16 mouse cellular contexts compared by ENCODE assay signal in genomic region chr6:83145805-83146204, GRCm38 (mm10). TPM values are rescaled to one million over a fixed set of nuclear protein-coding genes. Genes with fewer than 3 reads are reported as not detected.
DNase-seq lines count a peak whose midpoint lies in the region; ATAC-seq and TF ChIP-seq lines count a peak whose summit lies in the region.
"Had no signal": no experiment of that assay in that cellular context is flagged by ENCODE, and none has a peak within 500 bp of the region (broad histone marks: within the 10 kb centered on the region; RNA-seq: fewer than 3 reads in every experiment).

No protein-coding gene starts in this region.

- 55% methylated on average over 9 of the region's 9 CpGs for WGBS in heart, embryonic 14.5 days
- WGBS in liver, adult 2 months: 75% methylated on average over 9 of the region's 9 CpGs
- 79% methylated on average over 9 of the region's 9 CpGs for WGBS in embryonic facial prominence, embryonic 12.5 days
- WGBS in limb, embryonic 15.5 days: 48% methylated on average over 9 of the region's 9 CpGs
- WGBS in hindbrain, embryonic 13.5 days: 77% methylated on average over 9 of the region's 9 CpGs

- peak overlapping the region; percentile 34 to 48 for H3K27ac ChIP-seq in heart, embryonic 14.5 days (replicated peaks in 1 of 2; ENCODE audit: control insufficient read depth in 1 of 2, insufficient read depth in 1 of 2, low read depth in 2 of 2, low read length in 2 of 2)
- no peak overlapping the region; the same call in 1 of the 2 replicates for H3K27ac ChIP-seq in liver, adult 2 months (replicated peaks; ENCODE audit: insufficient read depth, low read depth, low read length)
- no peak overlapping the region for H3K27ac ChIP-seq in embryonic facial prominence, embryonic 12.5 days
- H3K27ac ChIP-seq in limb, embryonic 15.5 days: peak overlapping the region; percentile 3; the same call in 1 of the 2 replicates
- no peak overlapping the region for H3K27ac ChIP-seq in hindbrain, embryonic 13.5 days
- H3K27ac ChIP-seq: intestine, embryonic 15.5 days; neural tube, embryonic 13.5 days; stomach, embryonic 15.5 days had no signal

- no peaks in the 10 kb centered on the region for H3K79me2 ChIP-seq in liver, adult 2 months (ENCODE audit: control insufficient read depth, insufficient read depth, low read length)

- intact Hi-C loops in heart, postnatal 36 days (cut with DNase I): no loop called here

- TF ChIP-seq POLR2A in liver, adult 2 months (IDR thresholded peaks at IDR 0.05; ENCODE audit: extremely low read depth, insufficient read depth, low read length): no peak

- no peak overlapping the region for H3K4me3 ChIP-seq in heart, embryonic 14.5 days (ENCODE audit: control insufficient read depth in 1 of 2, insufficient read depth in 1 of 2, low read depth in 1 of 2, low read length in 2 of 2)
- peak overlapping the region; percentile 45; the same call in 1 of the 2 replicates for H3K4me3 ChIP-seq in liver, adult 2 months (ENCODE audit: insufficient read depth, low read depth, low read length)
- H3K4me3 ChIP-seq in embryonic facial prominence, embryonic 12.5 days: no peak overlapping the region
- H3K4me3 ChIP-seq in limb, embryonic 15.5 days: no peak overlapping the region
- H3K4me3 ChIP-seq in hindbrain, embryonic 13.5 days: no peak overlapping the region
- H3K4me3 ChIP-seq: erythroblast, embryonic 14.5 days; intestine, embryonic 15.5 days; neural tube, embryonic 13.5 days; stomach, embryonic 15.5 days had no signal

- peaks cover 14 to 16% of the 10 kb centered on the region in 2 experiments for H3K4me1 ChIP-seq in heart, embryonic 14.5 days (ENCODE audit: control insufficient read depth in 2 of 2, insufficient read depth in 2 of 2, low read length in 2 of 2)
- H3K4me1 ChIP-seq in liver, adult 2 months (ENCODE audit: control insufficient read depth, insufficient read depth, low read length): no peaks in the 10 kb centered on the region
- H3K4me1 ChIP-seq in embryonic facial prominence, embryonic 12.5 days: peaks cover 18% of the 10 kb centered on the region
- H3K4me1 ChIP-seq in limb, embryonic 15.5 days: peaks cover 31% of the 10 kb centered on the region
- H3K4me1 ChIP-seq in hindbrain, embryonic 13.5 days (replicated peaks): peaks cover 17% of the 10 kb centered on the region

- H3K36me3 ChIP-seq in heart, embryonic 14.5 days (ENCODE audit: control insufficient read depth, insufficient read depth, low read length): peaks cover 41% of the 10 kb centered on the region
- no peaks in the 10 kb centered on the region for H3K36me3 ChIP-seq in liver, adult 2 months (ENCODE audit: control insufficient read depth, insufficient read depth, low read length)
- peaks cover 46% of the 10 kb centered on the region for H3K36me3 ChIP-seq in embryonic facial prominence, embryonic 12.5 days
- peaks cover 55% of the 10 kb centered on the region for H3K36me3 ChIP-seq in limb, embryonic 15.5 days
- peaks cover 26% of the 10 kb centered on the region for H3K36me3 ChIP-seq in hindbrain, embryonic 13.5 days

- no peak overlapping the region for H3K4me2 ChIP-seq in heart, embryonic 14.5 days (ENCODE audit: low read length)
- no peak overlapping the region for H3K4me2 ChIP-seq in embryonic facial prominence, embryonic 12.5 days (replicated peaks)
- no peak overlapping the region for H3K4me2 ChIP-seq in limb, embryonic 15.5 days
- H3K4me2 ChIP-seq in hindbrain, embryonic 13.5 days: no peak overlapping the region
- H3K4me2 ChIP-seq: intestine, embryonic 15.5 days; neural tube, embryonic 13.5 days; stomach, embryonic 15.5 days had no signal

- TF ChIP-seq CTCF in liver, adult 2 months (IDR thresholded peaks at IDR 0.05; ENCODE audit: low read depth, low read length): no peak

- H3K27me3 ChIP-seq in heart, embryonic 14.5 days (ENCODE audit: control insufficient read depth, insufficient read depth, low read length): no peaks in the 10 kb centered on the region
- no peaks in the 10 kb centered on the region for H3K27me3 ChIP-seq in liver, adult 2 months (ENCODE audit: control insufficient read depth, insufficient read depth, low read length)
- H3K27me3 ChIP-seq in embryonic facial prominence, embryonic 12.5 days: 0 out of 2 replicates have a peak, but pooled peaks cover 5% of the 10 kb centered on the region
- H3K27me3 ChIP-seq in limb, embryonic 15.5 days: no peaks in the 10 kb centered on the region
- no peaks in the 10 kb centered on the region for H3K27me3 ChIP-seq in hindbrain, embryonic 13.5 days
- H3K27me3 ChIP-seq: intestine, embryonic 15.5 days; neural tube, embryonic 13.5 days; stomach, embryonic 15.5 days had no signal

- no peak for DNase-seq in heart, postnatal 36 days
- no peak for DNase-seq in liver, adult 2 months (ENCODE audit: extremely low read depth, low read depth, low spot score)
- no peak for DNase-seq in liver
- DNase-seq in Muller cell, postnatal 12 days (ENCODE audit: inconsistent ontology term): no peak
- DNase-seq: cerebellum, adult 11 months; kidney, postnatal 4 days; thymus, postnatal 4 days had no signal

- H3K9ac ChIP-seq in heart, embryonic 14.5 days (ENCODE audit: low read length): no peak overlapping the region
- H3K9ac ChIP-seq in liver, adult 2 months (ENCODE audit: low read depth, low read length): peak overlapping the region; percentile 23; the same call in 1 of the 2 replicates
- H3K9ac ChIP-seq in embryonic facial prominence, embryonic 12.5 days: 0 out of 2 replicates have a peak overlapping the region, but pooled peaks have one; percentile 17
- H3K9ac ChIP-seq in limb, embryonic 15.5 days: no peak overlapping the region
- H3K9ac ChIP-seq in hindbrain, embryonic 13.5 days: no peak overlapping the region
- H3K9ac ChIP-seq: intestine, embryonic 15.5 days; neural tube, embryonic 13.5 days; stomach, embryonic 15.5 days had no signal

- no peak for ATAC-seq in heart, embryonic 14.5 days (ENCODE audit: insufficient number of reproducible peaks, insufficient read depth, low FRiP score, low read depth)
- ATAC-seq in embryonic facial prominence, embryonic 12.5 days (ENCODE audit: insufficient number of reproducible peaks, insufficient read depth, low FRiP score, low TSS enrichment): no peak
- ATAC-seq in limb, embryonic 15.5 days (ENCODE audit: insufficient number of reproducible peaks, low FRiP score, low TSS enrichment, low read depth): no peak
- ATAC-seq in hindbrain, embryonic 13.5 days (ENCODE audit: low FRiP score): no peak
- ATAC-seq: intestine, embryonic 15.5 days had no signal

- H3K9me3 ChIP-seq in heart, embryonic 14.5 days (ENCODE audit: control insufficient read depth, low read length): no peaks in the 10 kb centered on the region
- no peaks in the 10 kb centered on the region for H3K9me3 ChIP-seq in embryonic facial prominence, embryonic 12.5 days
- H3K9me3 ChIP-seq in limb, embryonic 15.5 days: no peaks in the 10 kb centered on the region
- H3K9me3 ChIP-seq in hindbrain, embryonic 13.5 days: no peaks in the 10 kb centered on the region
- H3K9me3 ChIP-seq: intestine, embryonic 15.5 days; neural tube, embryonic 13.5 days; stomach, embryonic 15.5 days had no signal

RNA-seq across cellular contexts. Expression of gene Wdr54, which starts 10.4 kb away (rescaled TPM):
- polyA plus RNA-seq in heart, embryonic 14.5 days (2014; fragmentation: Nextera tagmentation; extraction: Ambion mirVana): 6.0 and 6.2 TPM in 2 replicates
- 1 to 10 TPM; 1.4 to 1.5 TPM for total RNA-seq in heart, postnatal 36 days (2021)
- total RNA-seq in liver, adult 2 months (2014; rRNA removed): 0.13 and 0.28 TPM in 2 replicates
- 1.7 and 2.4 TPM in 2 replicates for polyA plus RNA-seq in liver, adult 2 months (2012; rRNA removed)
- polyA plus RNA-seq in embryonic facial prominence, embryonic 12.5 days (2016; fragmentation: Nextera tagmentation; extraction: Ambion mirVana): 10.0 and 11.3 TPM in 2 replicates
- 4.8 and 5.4 TPM in 2 replicates for polyA plus RNA-seq in limb, embryonic 15.5 days (2015; fragmentation: Nextera tagmentation; extraction: Ambion mirVana)
- 15.2 and 15.5 TPM in 2 replicates for polyA plus RNA-seq in hindbrain, embryonic 13.5 days (2015; fragmentation: Nextera tagmentation; extraction: Ambion mirVana)

RNA-seq across cellular contexts. Expression of gene 1700003E16Rik, which starts 10.4 kb away (rescaled TPM):
- polyA plus RNA-seq in heart, embryonic 14.5 days (2014; fragmentation: Nextera tagmentation; extraction: Ambion mirVana): 0.31 and 0.43 TPM in 2 replicates
- total RNA-seq in heart, postnatal 36 days (2021): under 1 TPM; 0.16 to 0.39 TPM
- 0.09 and 0.13 TPM in 2 replicates for total RNA-seq in liver, adult 2 months (2014; rRNA removed)
- 0.22 and 0.29 TPM in 2 replicates for polyA plus RNA-seq in liver, adult 2 months (2012; rRNA removed)
- polyA plus RNA-seq in embryonic facial prominence, embryonic 12.5 days (2016; fragmentation: Nextera tagmentation; extraction: Ambion mirVana): 2.8 and 2.9 TPM in 2 replicates
- polyA plus RNA-seq in limb, embryonic 15.5 days (2015; fragmentation: Nextera tagmentation; extraction: Ambion mirVana): 3.1 and 3.4 TPM in 2 replicates
- 4.3 and 6.0 TPM in 2 replicates for polyA plus RNA-seq in hindbrain, embryonic 13.5 days (2015; fragmentation: Nextera tagmentation; extraction: Ambion mirVana)
- total RNA-seq: megakaryocyte progenitor cell, adult 5-6 weeks had no signal
- polyA plus RNA-seq: erythroblast, embryonic 14.5 days had no signal

RNA-seq across cellular contexts. Expression of gene Rtkn, which starts 10.5 kb away (rescaled TPM):
- 9.9 and 11.6 TPM in 2 replicates for polyA plus RNA-seq in heart, embryonic 14.5 days (2014; fragmentation: Nextera tagmentation; extraction: Ambion mirVana)
- total RNA-seq in heart, postnatal 36 days (2021): 1 to 10 TPM; 4.6 to 5.5 TPM
- 4.7 and 6.9 TPM in 2 replicates for total RNA-seq in liver, adult 2 months (2014; rRNA removed)
- 12.2 and 17.4 TPM in 2 replicates for polyA plus RNA-seq in liver, adult 2 months (2012; rRNA removed)
- 51.3 and 54.6 TPM in 2 replicates for polyA plus RNA-seq in embryonic facial prominence, embryonic 12.5 days (2016; fragmentation: Nextera tagmentation; extraction: Ambion mirVana)
- polyA plus RNA-seq in limb, embryonic 15.5 days (2015; fragmentation: Nextera tagmentation; extraction: Ambion mirVana): 76.7 and 79.5 TPM in 2 replicates
- 15.9 and 16.6 TPM in 2 replicates for polyA plus RNA-seq in hindbrain, embryonic 13.5 days (2015; fragmentation: Nextera tagmentation; extraction: Ambion mirVana)

RNA-seq across cellular contexts. Expression of gene Dctn1, which starts 19.9 kb away (rescaled TPM):
- polyA plus RNA-seq in heart, embryonic 14.5 days (2014; fragmentation: Nextera tagmentation; extraction: Ambion mirVana): 53.1 and 60.2 TPM in 2 replicates
- 100 to 1,000 TPM; 137 to 139 TPM for total RNA-seq in heart, postnatal 36 days (2021)
- total RNA-seq in liver, adult 2 months (2014; rRNA removed): 13.5 and 17.1 TPM in 2 replicates
- 27.4 and 36.0 TPM in 2 replicates for polyA plus RNA-seq in liver, adult 2 months (2012; rRNA removed)
- 121 and 126 TPM in 2 replicates for polyA plus RNA-seq in embryonic facial prominence, embryonic 12.5 days (2016; fragmentation: Nextera tagmentation; extraction: Ambion mirVana)
- 90.3 and 91.9 TPM in 2 replicates for polyA plus RNA-seq in limb, embryonic 15.5 days (2015; fragmentation: Nextera tagmentation; extraction: Ambion mirVana)
- 142 and 147 TPM in 2 replicates for polyA plus RNA-seq in hindbrain, embryonic 13.5 days (2015; fragmentation: Nextera tagmentation; extraction: Ambion mirVana)

RNA-seq across cellular contexts. Expression of gene Ino80b, which starts 20.6 kb away (rescaled TPM):
- 10.3 and 11.3 TPM in 2 replicates for polyA plus RNA-seq in heart, embryonic 14.5 days (2014; fragmentation: Nextera tagmentation; extraction: Ambion mirVana)
- total RNA-seq in heart, postnatal 36 days (2021): 10 to 100 TPM; 14.5 to 16.0 TPM
- 9.5 and 10.3 TPM in 2 replicates for total RNA-seq in liver, adult 2 months (2014; rRNA removed)
- polyA plus RNA-seq in liver, adult 2 months (2012; rRNA removed): 23.8 and 26.5 TPM in 2 replicates
- 17.9 and 21.4 TPM in 2 replicates for polyA plus RNA-seq in embryonic facial prominence, embryonic 12.5 days (2016; fragmentation: Nextera tagmentation; extraction: Ambion mirVana)
- 9.9 and 10.0 TPM in 2 replicates for polyA plus RNA-seq in limb, embryonic 15.5 days (2015; fragmentation: Nextera tagmentation; extraction: Ambion mirVana)
- polyA plus RNA-seq in hindbrain, embryonic 13.5 days (2015; fragmentation: Nextera tagmentation; extraction: Ambion mirVana): 13.4 and 14.1 TPM in 2 replicates

Comparison
In these comparisons a context has a peak if more than half of its experiments do, and no peak if none do; other contexts are left out.
1. H3K27ac ChIP-seq: peak in heart, embryonic 14.5 days (2 of 2) and limb, embryonic 15.5 days (single experiment); none in liver, adult 2 months (single experiment), embryonic facial prominence, embryonic 12.5 days (single experiment) and hindbrain, embryonic 13.5 days (single experiment).
2. H3K9ac ChIP-seq: peak in liver, adult 2 months (single experiment) and embryonic facial prominence, embryonic 12.5 days (single experiment); none in heart, embryonic 14.5 days (single experiment), limb, embryonic 15.5 days (single experiment) and hindbrain, embryonic 13.5 days (single experiment).